Mouse (Mus musculus) midbrain, embryonic 16.5 days (tissue): ENCODE data around the gene Dnm3. TPM values are rescaled to one million over a fixed set of nuclear protein-coding genes. Genes with fewer than 3 reads are reported as not detected.
A peak's percentile ranks its signal among the peaks of the same experiment; 100 is the strongest.

ENCODE experiments used
- ATAC-seq: fragments of 200-750 bp; cut with Nextera tagmentation; 2 replicates; pipeline ENCODE4 v1.8.0; 2017; ENCODE audit warnings: moderate TSS enrichment
- H3K27ac ChIP-seq: fragments of 300-500 bp; sonication (generic); 2 replicates; pipeline ENCODE4 v1.5.1; 2014; ENCODE audit warnings: mild to moderate bottlenecking, low read length, mixed read lengths
- H3K27me3 ChIP-seq: fragments of 300-500 bp; sonication (generic); 2 replicates; pipeline ENCODE4 v1.6.1; 2014; ENCODE audit warnings: low read depth, low read length, mixed read lengths; ENCODE audit not compliant: control insufficient read depth, insufficient read depth
- H3K36me3 ChIP-seq: fragments of 300-500 bp; sonication (generic); 2 replicates; pipeline ENCODE4 v1.6.1; 2014; ENCODE audit warnings: mild to moderate bottlenecking, low read length, moderate library complexity, mixed read lengths; ENCODE audit not compliant: control insufficient read depth, insufficient read depth
- H3K4me1 ChIP-seq: fragments of 300-500 bp; sonication (generic); 2 replicates; pipeline ENCODE4 v1.6.1; 2014; ENCODE audit warnings: mild to moderate bottlenecking, low read length, mixed read lengths; ENCODE audit not compliant: control insufficient read depth, insufficient read depth
- H3K4me2 ChIP-seq: fragments of 300-500 bp; sonication (generic); 2 replicates; pipeline ENCODE4 v1.6.1; 2014; ENCODE audit warnings: mild to moderate bottlenecking, low read length, mixed read lengths
- H3K4me3 ChIP-seq: fragments of 300-500 bp; sonication (generic); 2 replicates; pipeline ENCODE4 v1.5.1; 2014; ENCODE audit warnings: low read depth, mild to moderate bottlenecking, low read length, moderate library complexity, mixed read lengths
- H3K9ac ChIP-seq: fragments of 300-500 bp; sonication (generic); 2 replicates; pipeline ENCODE4 v1.6.1; 2014; ENCODE audit warnings: low read depth, low read length, mixed read lengths
- H3K9me3 ChIP-seq: fragments of 300-500 bp; sonication (generic); replicated peaks from 2 replicates; pipeline ENCODE4 v1.6.1; 2014; ENCODE audit warnings: mild to moderate bottlenecking, low read length, mixed read lengths; ENCODE audit not compliant: control insufficient read depth, poor library complexity, severe bottlenecking
- WGBS: fragments of 180-500 bp; shearing (Covaris S2); extraction: QIAGEN DNeasy Blood & Tissue Kit; methylation state at CpG from one replicate; pipeline ENCODE4 v1.1.7; 2014; 5-methylcytosine and 5-hydroxymethylcytosine counted together
- polyA plus RNA-seq: library from polyadenylated mRNA; unstranded; fragments of >200 nt; fragmentation: Nextera tagmentation; extraction: Ambion mirVana; gene quantifications from 2 replicates; pipeline ENCODE4 v1.2.1, GENCODE M21; 2015

Dnm3 gene
- polyA plus RNA-seq, 1 experiment from 2014 or later, result 69.4 TPM

DNA sequence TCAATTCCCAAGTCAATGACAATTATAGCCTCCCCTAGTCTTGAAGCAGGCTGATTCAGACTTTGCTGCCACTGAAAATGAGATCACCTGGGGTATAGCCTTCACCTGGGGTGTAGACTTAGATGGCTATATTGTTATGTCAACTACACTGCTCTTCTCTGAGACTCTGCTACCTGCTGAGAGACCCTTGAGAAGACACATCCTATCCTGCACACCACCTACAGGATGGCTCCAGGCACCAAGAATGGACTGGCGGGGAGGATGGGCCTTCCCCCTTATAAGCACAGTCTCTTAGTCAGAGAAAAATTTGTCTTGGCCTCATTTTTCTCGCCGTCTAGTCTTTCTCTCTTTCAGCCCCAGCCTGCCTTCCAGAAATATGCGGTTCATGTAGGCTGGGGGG lies 123.1 kb downstream of the Dnm3 start:
- Histone ChIP-seq H3K9me3 (no peaks in the 10 kb centered on the region), H3K4me3 (no peak overlapping the region), H3K27me3 (no peaks in the 10 kb centered on the region), H3K4me2 (no peak overlapping the region), H3K27ac (no peak overlapping the region), H3K4me1 (peaks cover 8% of the 10 kb centered on the region), H3K36me3 (no peaks in the 10 kb centered on the region), H3K9ac (no peak overlapping the region)
- ATAC-seq, result no peak
- WGBS, result 77% methylated on average over 4 of the region's 4 CpGs

DNA sequence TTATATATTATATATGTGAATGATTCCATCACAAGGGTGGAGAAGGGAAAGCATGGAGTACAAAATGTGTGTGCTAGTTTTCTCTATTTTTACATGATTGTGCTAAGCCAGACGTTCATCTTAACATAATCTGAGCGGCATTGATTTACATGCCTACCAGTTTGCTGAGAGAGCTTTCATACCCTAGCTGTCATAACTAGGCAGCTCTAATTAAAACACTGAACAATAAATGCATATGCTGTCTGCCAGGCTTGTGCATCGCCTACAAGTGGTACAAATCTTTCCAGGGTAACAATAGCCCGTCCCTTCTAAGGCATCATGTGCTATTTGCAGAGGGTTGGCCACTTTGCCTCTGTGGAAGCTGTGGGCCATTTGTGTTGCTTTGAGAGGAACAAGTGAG lies 124.0 kb downstream of the Dnm3 start:
- no peak overlapping the region for H3K4me2 ChIP-seq
- no peaks in the 10 kb centered on the region for H3K9me3 ChIP-seq
- no peaks in the 10 kb centered on the region for H3K27me3 ChIP-seq
- no peak overlapping the region for H3K27ac ChIP-seq
- H3K36me3 ChIP-seq, result no peaks in the 10 kb centered on the region
- ATAC-seq, result no peak
- H3K9ac ChIP-seq, result no peak overlapping the region
- 0 out of 2 replicates have a peak, but pooled peaks cover 2% of the 10 kb centered on the region for H3K4me1 ChIP-seq
- H3K4me3 ChIP-seq, result no peak overlapping the region
- WGBS, result 84% methylated on average over 4 of the region's 4 CpGs

DNA sequence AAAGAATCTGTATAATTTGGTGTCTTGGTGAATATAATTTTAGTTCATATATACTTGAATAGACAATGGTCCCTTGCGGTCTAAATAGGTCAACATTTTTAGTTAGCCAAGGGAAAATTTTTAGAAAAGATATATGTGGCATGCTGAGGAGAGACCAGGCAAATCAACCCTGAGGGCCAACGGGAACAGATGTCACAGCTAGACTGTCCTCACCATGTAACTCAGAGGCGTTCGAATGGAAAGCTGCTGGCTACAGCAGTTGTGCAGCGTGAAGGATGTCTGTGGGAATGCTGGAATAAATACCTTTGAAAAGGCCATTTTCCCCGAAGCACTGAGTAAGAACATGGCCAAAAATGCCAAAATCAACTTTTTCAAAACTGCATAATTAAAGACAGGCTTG lies 128.5 kb downstream of the Dnm3 start:
- H3K4me2 ChIP-seq, result no peak overlapping the region
- 76% methylated on average over 6 of the region's 6 CpGs for WGBS
- no peaks in the 10 kb centered on the region for H3K9me3 ChIP-seq
- no peak overlapping the region for H3K27ac ChIP-seq
- no peak overlapping the region for H3K4me3 ChIP-seq
- no peaks in the 10 kb centered on the region for H3K4me1 ChIP-seq
- ATAC-seq, result 0 out of 2 replicates have a peak, but pooled peaks have one; percentile 28
- no peaks in the 10 kb centered on the region for H3K36me3 ChIP-seq
- H3K27me3 ChIP-seq, result no peaks in the 10 kb centered on the region
- no peak overlapping the region for H3K9ac ChIP-seq

DNA sequence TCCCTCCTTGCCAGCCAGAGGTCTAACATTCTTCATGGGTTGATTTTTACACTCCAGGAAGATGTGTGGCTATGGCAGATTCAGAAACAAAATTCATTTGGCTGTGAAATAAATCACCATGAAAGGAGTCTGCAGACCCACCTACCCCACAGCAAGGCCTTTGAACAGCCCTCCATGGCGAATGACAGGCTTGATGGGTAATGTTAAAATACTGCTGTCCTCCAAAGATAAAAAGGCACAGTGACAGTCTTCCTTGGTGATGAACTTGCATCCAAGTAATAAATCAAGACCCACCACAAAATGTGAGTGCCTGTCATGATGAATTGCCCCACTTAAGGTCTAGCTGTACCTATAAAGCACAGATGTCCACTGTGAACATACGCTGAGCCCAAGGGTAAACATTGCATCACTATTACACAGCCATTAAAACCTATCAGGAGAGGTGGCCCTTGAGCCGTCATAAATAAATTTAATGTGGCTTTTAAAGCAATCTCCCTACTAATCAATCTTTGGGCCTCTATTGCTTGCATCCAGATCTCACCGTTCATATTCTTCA lies 131.3 kb downstream of the Dnm3 start:
- Histone ChIP-seq H3K9ac (no peak overlapping the region), H3K4me2 (no peak overlapping the region), H3K9me3 (no peaks in the 10 kb centered on the region), H3K27me3 (no peaks in the 10 kb centered on the region), H3K36me3 (no peaks in the 10 kb centered on the region), H3K4me3 (no peak overlapping the region), H3K4me1 (no peaks in the 10 kb centered on the region), H3K27ac (no peak overlapping the region)
- 87% methylated on average over 4 of the region's 4 CpGs for WGBS
- no peak for ATAC-seq

DNA sequence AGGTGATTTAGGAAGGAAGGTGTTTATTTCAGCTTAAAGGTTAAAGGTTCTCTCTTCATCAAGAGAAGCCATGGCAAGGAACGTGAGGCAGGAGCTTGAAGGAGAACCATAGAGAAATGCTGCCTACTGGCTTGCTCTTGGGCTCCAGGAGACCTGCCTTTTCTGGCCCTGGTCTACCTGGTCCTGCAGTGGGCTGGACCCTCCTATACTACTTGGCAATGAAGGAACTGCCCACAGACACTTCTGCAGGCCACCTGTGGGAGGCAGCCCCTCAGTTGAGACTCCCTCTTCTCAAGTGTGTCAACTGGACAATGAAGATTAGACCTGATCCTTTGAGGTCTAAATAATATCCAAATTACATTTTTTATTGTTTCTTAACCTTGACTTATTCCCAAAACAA lies 140.7 kb downstream of the Dnm3 start:
- H3K9ac ChIP-seq, result no peak overlapping the region
- H3K4me3 ChIP-seq, result no peak overlapping the region
- H3K27me3 ChIP-seq, result no peaks in the 10 kb centered on the region
- no peak overlapping the region for H3K27ac ChIP-seq
- no peaks in the 10 kb centered on the region for H3K4me1 ChIP-seq
- no peaks in the 10 kb centered on the region for H3K36me3 ChIP-seq
- ATAC-seq, result peak; percentile 62
- 94% methylated on average over 1 of the region's 1 CpGs for WGBS
- H3K4me2 ChIP-seq, result no peak overlapping the region
- no peaks in the 10 kb centered on the region for H3K9me3 ChIP-seq

DNA sequence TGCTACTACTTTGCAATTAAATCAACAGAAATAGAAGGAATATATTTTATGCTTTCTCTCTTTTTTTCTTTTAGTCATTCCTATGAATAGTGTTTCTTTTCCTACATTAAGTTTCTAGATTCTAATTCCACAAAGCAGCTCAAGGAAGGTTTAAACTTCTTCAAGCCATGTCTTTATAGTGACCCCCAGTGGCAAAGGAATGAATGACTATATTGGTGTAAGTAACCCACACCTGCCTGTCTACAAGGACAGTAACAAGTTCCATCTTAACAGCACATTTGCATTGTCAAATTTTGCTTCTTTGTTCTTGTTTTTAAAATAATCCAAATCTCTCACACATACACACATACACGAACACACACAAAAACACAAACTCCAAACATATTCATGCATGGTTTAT lies 141.2 kb downstream of the Dnm3 start:
- ATAC-seq, result peak; percentile 76

DNA sequence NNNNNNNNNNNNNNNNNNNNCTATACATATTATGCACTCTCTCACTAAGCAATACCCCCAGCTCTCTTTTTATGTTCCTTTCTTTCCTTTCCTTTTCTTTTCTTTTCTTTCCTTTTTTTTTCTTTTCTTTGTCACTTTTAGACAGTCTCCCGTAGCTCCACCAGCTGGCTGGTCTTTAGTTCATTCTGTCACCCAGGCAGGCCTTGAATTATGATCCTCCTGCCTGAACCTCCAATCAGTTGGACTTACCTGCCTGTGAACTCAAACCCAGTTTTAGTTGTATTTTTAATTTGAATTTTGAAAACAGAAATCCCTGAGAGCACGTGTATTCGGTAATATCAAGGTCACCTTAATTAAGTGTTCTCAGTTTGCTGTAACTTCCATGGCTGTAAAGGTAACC lies 141.6 kb downstream of the Dnm3 start:
- no peaks in the 10 kb centered on the region for H3K9me3 ChIP-seq
- WGBS, result 49% methylated on average over 3 of the region's 3 CpGs
- no peaks in the 10 kb centered on the region for H3K36me3 ChIP-seq
- H3K27me3 ChIP-seq, result no peaks in the 10 kb centered on the region
- no peak overlapping the region for H3K9ac ChIP-seq
- no peak overlapping the region for H3K4me3 ChIP-seq
- H3K4me2 ChIP-seq, result no peak overlapping the region
- ATAC-seq, result no peak
- no peaks in the 10 kb centered on the region for H3K4me1 ChIP-seq
- H3K27ac ChIP-seq, result no peak overlapping the region

More for the DNA sequence above, 141.2 kb downstream of the Dnm3 start:
- no peaks in the 10 kb centered on the region for H3K27me3 ChIP-seq
- H3K27ac ChIP-seq, result no peak overlapping the region
- no peak overlapping the region for H3K4me2 ChIP-seq
- no peaks in the 10 kb centered on the region for H3K36me3 ChIP-seq
- H3K9ac ChIP-seq, result no peak overlapping the region
- 28% methylated on average over 1 of the region's 1 CpGs for WGBS
- H3K4me3 ChIP-seq, result no peak overlapping the region
- no peaks in the 10 kb centered on the region for H3K4me1 ChIP-seq
- no peaks in the 10 kb centered on the region for H3K9me3 ChIP-seq

DNA sequence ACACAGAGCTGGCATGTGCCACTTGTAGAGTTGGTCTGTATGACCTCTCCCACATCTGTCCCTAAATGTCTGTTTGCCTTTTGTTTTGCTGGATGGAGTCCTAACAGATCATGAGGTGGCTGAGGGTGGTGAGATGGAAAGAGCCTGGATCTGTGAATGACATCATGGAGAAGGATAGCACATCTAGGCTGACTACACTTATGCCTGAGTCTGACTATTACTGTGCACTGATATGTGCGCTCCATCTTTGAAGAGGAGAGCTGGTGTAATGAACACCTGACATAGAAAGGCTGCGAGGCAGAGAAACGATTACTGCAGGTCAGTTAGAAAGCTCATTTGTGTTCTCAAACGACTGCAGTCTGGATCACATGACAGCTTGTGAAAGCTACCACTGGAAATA lies 149.2 kb downstream of the Dnm3 start:
- Histone ChIP-seq H3K27ac (no peak overlapping the region), H3K4me1 (peaks cover 4% of the 10 kb centered on the region; the same call in 1 of the 2 replicates), H3K27me3 (no peaks in the 10 kb centered on the region), H3K4me3 (no peak overlapping the region), H3K36me3 (no peaks in the 10 kb centered on the region), H3K9me3 (no peaks in the 10 kb centered on the region), H3K4me2 (no peak overlapping the region), H3K9ac (no peak overlapping the region)
- peak; percentile 61; the same call in 1 of the 2 replicates for ATAC-seq
- 72% methylated on average over 4 of the region's 4 CpGs for WGBS

DNA sequence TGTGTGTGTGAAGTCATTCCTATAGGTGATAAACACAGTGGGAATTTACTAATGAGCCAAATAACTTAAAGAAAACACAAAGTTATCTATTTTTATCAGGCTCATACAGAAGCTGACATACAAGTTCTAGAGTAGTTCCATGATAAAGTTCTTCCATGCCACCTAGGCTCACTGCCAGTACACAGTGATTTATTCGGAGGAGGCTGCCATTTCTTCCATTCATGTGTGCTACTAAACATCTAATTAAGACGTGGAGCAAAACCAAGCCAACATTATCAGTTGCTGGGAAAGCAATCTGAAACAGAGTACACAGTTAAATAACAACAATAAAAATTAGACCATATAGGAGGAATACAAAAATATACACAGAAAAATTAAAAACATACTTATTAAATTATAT lies 150.2 kb downstream of the Dnm3 start:
- H3K4me3 ChIP-seq, result no peak overlapping the region
- ATAC-seq, result no peak
- H3K9ac ChIP-seq, result no peak overlapping the region
- no peaks in the 10 kb centered on the region for H3K27me3 ChIP-seq
- no peaks in the 10 kb centered on the region for H3K36me3 ChIP-seq
- peaks cover 4% of the 10 kb centered on the region; the same call in 1 of the 2 replicates for H3K4me1 ChIP-seq
- no peak overlapping the region for H3K27ac ChIP-seq
- no peaks in the 10 kb centered on the region for H3K9me3 ChIP-seq
- H3K4me2 ChIP-seq, result no peak overlapping the region
- WGBS, result 55% methylated on average over 2 of the region's 2 CpGs
